In the genomic region with DNA sequence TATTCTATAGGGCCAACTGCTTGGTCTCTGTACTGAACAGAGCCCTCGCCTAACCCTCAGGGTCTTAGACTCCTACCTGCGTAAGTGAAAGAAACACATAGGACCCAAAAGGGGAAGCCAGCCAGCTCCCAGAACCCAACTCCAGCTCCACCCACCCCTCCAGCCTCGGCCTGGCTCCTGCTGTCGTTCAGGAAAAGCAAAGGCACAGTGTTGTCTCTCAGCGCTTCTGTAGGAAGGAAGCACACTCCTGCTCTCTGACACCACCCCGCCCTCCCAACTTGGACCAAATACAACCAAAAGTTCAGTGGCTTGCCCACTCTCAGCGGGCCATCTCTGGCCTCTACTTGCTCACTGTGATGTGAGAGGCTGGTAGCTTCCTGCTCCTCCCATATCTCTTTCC, we compare ENCODE assay signal across 11 mouse cellular contexts. TPM values are rescaled to one million over a fixed set of nuclear protein-coding genes. Genes with fewer than 3 reads are reported as not detected.
DNase-seq lines count a peak whose midpoint lies in the region; ATAC-seq and TF ChIP-seq lines count a peak whose summit lies in the region.
"Had no signal": no experiment of that assay in that cellular context is flagged by ENCODE, and none has a peak within 500 bp of the region (broad histone marks: within the 10 kb centered on the region; RNA-seq: fewer than 3 reads in every experiment).

No protein-coding gene starts in this region.

- peak overlapping the region; percentile 57 for H3K4me2 ChIP-seq in liver, embryonic 11.5 days

- no peaks in the 10 kb centered on the region for H3K79me2 ChIP-seq in MEL (ENCODE audit: control insufficient read depth, insufficient read depth, low read length, poor library complexity)

- TF ChIP-seq POLR2A in MEL (IDR thresholded peaks at IDR 0.05; ENCODE audit: control insufficient read depth in 1 of 2, insufficient read depth in 1 of 2, low read depth in 1 of 2, low read length in 2 of 2, poor library complexity in 1 of 2), result no peak; a peak in 1 of 4 replicates

- no peak overlapping the region for H3K27ac ChIP-seq in liver, embryonic 11.5 days (ENCODE audit: low read depth, low read length)
- no peak overlapping the region for H3K27ac ChIP-seq in MEL (ENCODE audit: control insufficient read depth, low read depth, low read length)

- WGBS in liver, embryonic 11.5 days, result 43% methylated on average over 7 of the region's 7 CpGs

- no peaks in the 10 kb centered on the region for H3K9me3 ChIP-seq in liver, embryonic 11.5 days (ENCODE audit: control insufficient read depth, low read length)
- no peaks in the 10 kb centered on the region for H3K9me3 ChIP-seq in MEL (replicated peaks; ENCODE audit: insufficient read depth, low read length)
- H3K9me3 ChIP-seq: hindbrain, embryonic 10.5 days had no signal

- H3K4me3 ChIP-seq in liver, embryonic 11.5 days (ENCODE audit: low read depth, low read length), result no peak overlapping the region
- peak overlapping the region; percentile 17 to 26; a peak in 3 of 4 replicates for H3K4me3 ChIP-seq in MEL (ENCODE audit: control insufficient read depth in 1 of 2, insufficient read depth in 1 of 2, low read depth in 2 of 2, low read length in 2 of 2)
- H3K4me3 ChIP-seq: erythroblast, embryonic 14.5 days had no signal

- no peak for TF ChIP-seq RAD21 in MEL (IDR thresholded peaks at IDR 0.05; ENCODE audit: low read depth, low read length)

- H3K27me3 ChIP-seq in liver, embryonic 11.5 days (replicated peaks; ENCODE audit: control insufficient read depth, insufficient read depth, low read length), result no peaks in the 10 kb centered on the region
- no peaks in the 10 kb centered on the region for H3K27me3 ChIP-seq in MEL (ENCODE audit: control insufficient read depth in 1 of 2, insufficient read depth in 2 of 2, low read length in 2 of 2)

- H3K9ac ChIP-seq in liver, embryonic 11.5 days (ENCODE audit: low read depth, low read length), result no peak overlapping the region
- peak overlapping the region; percentile 46 for H3K9ac ChIP-seq in MEL (ENCODE audit: control insufficient read depth, low read depth, low read length, poor library complexity, severe bottlenecking)

- no peak for TF ChIP-seq EP300 in MEL (IDR thresholded peaks at IDR 0.05; ENCODE audit: low read depth in 1 of 2, low read length in 2 of 2)

- ATAC-seq in liver, embryonic 11.5 days (replicated peaks; ENCODE audit: low FRiP score), result no peak
- peak; percentile 38 for ATAC-seq in granulocyte monocyte progenitor cell, adult 5-6 weeks (replicated peaks; ENCODE audit: poor library complexity, severe bottlenecking)
- peak; percentile 36 for ATAC-seq in megakaryocyte, adult 5-6 weeks (ENCODE audit: poor library complexity, severe bottlenecking)

- no peak for DNase-seq in liver, embryonic 11.5 days (ENCODE audit: low spot score)
- no peak for DNase-seq in liver
- peak; percentile 65 for DNase-seq in MEL (ENCODE audit: low read depth, low spot score)
- no peak for DNase-seq in ovary, postnatal 10 days (ENCODE audit: low spot score)
- no peak for DNase-seq in neural tube, embryonic 10.5 days (ENCODE audit: extremely low spot score, low spot score)
- DNase-seq: lung, adult 2 months; right cerebral cortex, postnatal 14 days had no signal

- no peaks in the 10 kb centered on the region for H3K36me3 ChIP-seq in liver, embryonic 11.5 days (ENCODE audit: control insufficient read depth, insufficient read depth, low read length)
- peaks cover 0 to 6% of the 10 kb centered on the region in 2 experiments; a peak in 2 of 4 replicates for H3K36me3 ChIP-seq in MEL (ENCODE audit: control insufficient read depth in 1 of 2, insufficient read depth in 2 of 2, low read length in 2 of 2)
- H3K36me3 ChIP-seq: hindbrain, embryonic 10.5 days had no signal

- TF ChIP-seq CTCF in MEL (IDR thresholded peaks at IDR 0.05 in 2 of 3, conservative IDR thresholded peaks at IDR 0.05 in 1 of 3; ENCODE audit: control insufficient read depth in 1 of 3, insufficient read depth in 1 of 3, low read depth in 2 of 3, low read length in 3 of 3, poor library complexity in 1 of 3, severe bottlenecking in 1 of 3), result no peak

- H3K4me1 ChIP-seq in liver, embryonic 11.5 days (replicated peaks; ENCODE audit: control insufficient read depth, insufficient read depth, low read length), result peaks cover 7% of the 10 kb centered on the region
- peaks cover 0 to 11% of the 10 kb centered on the region in 2 experiments; a peak in 2 of 4 replicates for H3K4me1 ChIP-seq in MEL (ENCODE audit: control insufficient read depth in 1 of 2, insufficient read depth in 2 of 2, low read length in 2 of 2)

TF ChIP-seq in MEL, 35 proteins besides CTCF, POLR2A, EP300 and RAD21:
- TF ChIP-seq ETS1 (IDR thresholded peaks at IDR 0.05; ENCODE audit: low read depth, low read length) (no peak), ZMIZ1 (IDR thresholded peaks at IDR 0.05; ENCODE audit: low read depth, low read length) (no peak)

RNA-seq across cellular contexts. Expression of a gene that starts 6.7 kb away (rescaled TPM):
- polyA plus RNA-seq in liver, embryonic 11.5 days (2014; fragmentation: Nextera tagmentation; extraction: Ambion mirVana), result 18.6 and 19.1 TPM in 2 replicates
- 36.7 and 36.9 TPM in 2 replicates for total RNA-seq in MEL (2012; rRNA removed)
- polyA plus RNA-seq in MEL (2012; ENCODE audit: insufficient read depth in 1 of 2, insufficient read length in 2 of 2, low read depth in 1 of 2, low replicate concordance in 2 of 2, missing spikeins in 1 of 2), result 10 to 100 TPM in 1 of 2 experiments, not detected in 1; 45.8 TPM
- total RNA-seq in granulocyte monocyte progenitor cell, adult 5-6 weeks (2014; fragmentation: Nextera tagmentation), result 17.1 and 28.9 TPM in 2 replicates
- 32.0 and 36.6 TPM in 2 replicates for total RNA-seq in granulocyte monocyte progenitor cell, adult 5-6 weeks (2017)
- total RNA-seq in megakaryocyte, adult 5-6 weeks (2015), result 342 TPM in 2 replicates
- 400 and 419 TPM in 2 replicates for total RNA-seq in megakaryocyte, adult 5-6 weeks (2017)

RNA-seq across cellular contexts. Expression of a gene that starts 7.7 kb away (rescaled TPM):
- polyA plus RNA-seq in liver, embryonic 11.5 days (2014; fragmentation: Nextera tagmentation; extraction: Ambion mirVana), result 42.6 and 47.4 TPM in 2 replicates
- 54.9 and 70.6 TPM in 2 replicates for total RNA-seq in MEL (2012; rRNA removed)
- 10 to 100 TPM in 1 of 2 experiments, not detected in 1; 74.0 TPM for polyA plus RNA-seq in MEL (2012; ENCODE audit: insufficient read depth in 1 of 2, insufficient read length in 2 of 2, low read depth in 1 of 2, low replicate concordance in 2 of 2, missing spikeins in 1 of 2)
- total RNA-seq in granulocyte monocyte progenitor cell, adult 5-6 weeks (2014; fragmentation: Nextera tagmentation), result 14.6 and 14.8 TPM in 2 replicates
- total RNA-seq in granulocyte monocyte progenitor cell, adult 5-6 weeks (2017), result 23.5 and 43.2 TPM in 2 replicates
- total RNA-seq in megakaryocyte, adult 5-6 weeks (2015), result 11.5 and 11.7 TPM in 2 replicates
- total RNA-seq in megakaryocyte, adult 5-6 weeks (2017), result 36.3 and 46.5 TPM in 2 replicates

RNA-seq across cellular contexts. Expression of a gene that starts 58.2 kb away (rescaled TPM):
- 94.0 and 99.7 TPM in 2 replicates for polyA plus RNA-seq in liver, embryonic 11.5 days (2014; fragmentation: Nextera tagmentation; extraction: Ambion mirVana)
- 41.1 and 50.4 TPM in 2 replicates for total RNA-seq in MEL (2012; rRNA removed)
- 10 to 100 TPM in 1 of 2 experiments, not detected in 1; 53.1 TPM for polyA plus RNA-seq in MEL (2012; ENCODE audit: insufficient read depth in 1 of 2, insufficient read length in 2 of 2, low read depth in 1 of 2, low replicate concordance in 2 of 2, missing spikeins in 1 of 2)
- total RNA-seq in granulocyte monocyte progenitor cell, adult 5-6 weeks (2014; fragmentation: Nextera tagmentation), result 36.6 and 39.0 TPM in 2 replicates
- total RNA-seq in granulocyte monocyte progenitor cell, adult 5-6 weeks (2017), result 34.6 and 37.0 TPM in 2 replicates
- 82.8 and 97.8 TPM in 2 replicates for total RNA-seq in megakaryocyte, adult 5-6 weeks (2015)
- total RNA-seq in megakaryocyte, adult 5-6 weeks (2017), result 50.0 and 54.8 TPM in 2 replicates
